Mouse (Mus musculus) liver, postnatal 0 days (tissue): ENCODE measurements at regions not wholly inside any gene's neighbourhood (a gene's known extent, or its start where the extent isn't known, plus 50 kb on each side); places are given as distances from the start of the nearest gene placed in this dataset.

Experiments
- ATAC-seq: fragments of 200-750 bp; cut with Nextera tagmentation; 2 replicates; pipeline ENCODE4 v1.8.0; 2017; ENCODE audit warnings: mild to moderate bottlenecking, moderate library complexity
- DNase-seq: peaks from one replicate; pipeline ENCODE4 v3.0.0-alpha.2; 2016
- H3K27ac ChIP-seq: fragments of 300-500 bp; sonication (generic); 2 replicates; pipeline ENCODE4 v1.5.1; 2014; ENCODE audit warnings: antibody characterized with exemption, moderate library complexity, mild to moderate bottlenecking, low read depth
- H3K27me3 ChIP-seq: fragments of 300-500 bp; sonication (generic); 2 replicates; pipeline ENCODE4 v1.6.1; 2014; ENCODE audit warnings: low read length, control low read depth, mixed read lengths; ENCODE audit not compliant: insufficient read depth
- H3K36me3 ChIP-seq: fragments of 300-500 bp; sonication (generic); replicated peaks from 2 replicates; pipeline ENCODE4 v1.6.1; 2014; ENCODE audit warnings: mild to moderate bottlenecking, control low read depth, low read length, moderate library complexity, mixed read lengths; ENCODE audit not compliant: insufficient read depth
- H3K4me1 ChIP-seq: fragments of 300-500 bp; sonication (generic); 2 replicates; pipeline ENCODE4 v1.6.1; 2014; ENCODE audit warnings: antibody characterized with exemption, mild to moderate bottlenecking, control low read depth; ENCODE audit not compliant: insufficient read depth
- H3K4me2 ChIP-seq: fragments of 300-500 bp; sonication (generic); 2 replicates; pipeline ENCODE4 v1.6.1; 2014; ENCODE audit warnings: low read depth, mild to moderate bottlenecking, low read length, moderate library complexity, mixed read lengths
- H3K4me3 ChIP-seq: fragments of 300-500 bp; sonication (generic); 2 replicates; pipeline ENCODE4 v1.5.1; 2014; ENCODE audit warnings: low read depth, low read length
- H3K9ac ChIP-seq: fragments of 300-500 bp; sonication (generic); replicated peaks from 2 replicates; pipeline ENCODE4 v1.6.1; 2014; ENCODE audit warnings: mild to moderate bottlenecking, moderate library complexity
- H3K9me3 ChIP-seq: fragments of 300-500 bp; sonication (generic); 2 replicates; pipeline ENCODE4 v1.6.1; 2016; ENCODE audit warnings: mild to moderate bottlenecking, control low read depth, low read length, mixed read lengths
- CTCF ChIP-seq: sonication (generic); IDR thresholded peaks from 2 replicates; pipeline ENCODE4 v1.5.1; 2016; ENCODE audit warnings: antibody characterized with exemption, low read depth
- EP300 ChIP-seq: IDR thresholded peaks from 2 replicates; pipeline ENCODE4 v1.6.1; 2016; ENCODE audit warnings: antibody characterized with exemption, low read depth, mild to moderate bottlenecking
- WGBS: fragments of 180-500 bp; shearing (Covaris S2); extraction: QIAGEN DNeasy Blood & Tissue Kit; methylation state at CpG from one replicate; pipeline ENCODE4 v1.1.7; 2014; ENCODE audit not compliant: insufficient replicate concordance; 5-methylcytosine and 5-hydroxymethylcytosine counted together

DNA sequence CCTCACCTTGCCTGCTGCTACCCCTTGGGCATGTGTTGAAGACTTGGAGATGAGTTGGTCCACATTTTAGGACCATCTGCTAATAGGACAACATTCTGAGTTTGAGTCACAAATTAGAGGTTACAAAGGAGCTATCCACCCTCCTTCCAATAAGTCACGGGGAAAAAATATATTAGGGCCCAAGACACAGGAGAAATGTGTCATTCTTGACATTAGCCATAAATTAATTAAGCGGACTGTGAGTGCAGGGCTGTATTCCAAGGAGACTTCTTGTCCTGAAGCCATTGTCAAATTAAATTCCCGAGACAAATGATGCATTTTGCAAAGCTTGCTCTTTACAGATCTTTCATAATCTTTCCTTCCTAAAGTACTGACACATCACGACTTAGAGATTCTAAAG lies 79.2 kb downstream of the 1700020N01Rik start:
- ATAC-seq, result no peak
- DNase-seq, result no peak
- Histone ChIP-seq H3K36me3 (no peaks in the 10 kb centered on the region), H3K4me1 (no peaks in the 10 kb centered on the region), H3K9me3 (no peaks in the 10 kb centered on the region), H3K27me3 (no peaks in the 10 kb centered on the region), H3K4me3 (no peak overlapping the region), H3K9ac (no peak overlapping the region), H3K27ac (no peak overlapping the region), H3K4me2 (no peak overlapping the region)
- TF ChIP-seq CTCF (no peak), EP300 (no peak)
- WGBS, result 78% methylated on average over 4 of the region's 4 CpGs

DNA sequence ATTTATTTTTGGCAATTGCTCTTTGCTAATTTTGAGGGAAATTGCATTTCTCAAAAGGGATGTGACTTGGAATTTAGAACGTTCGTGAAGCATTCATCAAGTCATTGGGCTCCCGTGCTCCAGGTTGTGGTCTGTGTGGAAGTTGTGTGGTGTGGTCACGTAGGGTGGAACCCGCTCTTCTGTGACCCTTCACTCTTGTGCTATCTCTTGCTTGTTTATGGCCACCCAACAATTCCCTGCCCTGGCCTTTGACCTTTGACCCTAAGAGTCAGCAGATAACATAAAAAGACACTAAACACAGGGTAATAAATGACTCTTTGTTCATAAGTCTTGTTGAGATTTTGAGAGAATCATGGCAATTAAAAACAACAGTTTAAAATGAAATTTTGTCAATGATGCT lies 79.7 kb downstream of the 1700020N01Rik start:
- Histone ChIP-seq H3K4me3 (no peak overlapping the region), H3K9me3 (no peaks in the 10 kb centered on the region), H3K27ac (no peak overlapping the region), H3K4me1 (no peaks in the 10 kb centered on the region), H3K36me3 (no peaks in the 10 kb centered on the region), H3K9ac (no peak overlapping the region), H3K4me2 (no peak overlapping the region), H3K27me3 (no peaks in the 10 kb centered on the region)
- TF ChIP-seq EP300 (no peak), CTCF (no peak)
- WGBS, result 73% methylated on average over 5 of the region's 5 CpGs
- ATAC-seq, result no peak
- DNase-seq, result no peak

DNA sequence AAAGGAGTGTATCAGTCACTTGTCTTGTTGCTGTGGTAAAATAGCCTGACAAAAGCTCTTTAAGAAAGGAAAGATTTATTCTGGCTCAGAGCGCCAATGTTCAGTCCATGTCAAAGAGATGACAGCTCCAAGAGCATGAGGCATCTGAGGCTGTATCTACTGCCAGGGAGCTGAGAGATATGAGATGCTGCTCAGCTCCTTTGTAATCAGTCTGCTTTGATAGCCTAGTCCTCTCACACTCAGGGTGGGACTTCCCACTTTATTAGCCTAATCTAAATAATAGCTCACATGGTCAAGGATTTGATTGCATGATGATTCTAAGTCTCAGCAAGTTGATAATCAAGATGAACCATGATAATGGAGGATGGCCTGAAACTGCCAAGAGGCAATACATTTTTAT lies 80.9 kb downstream of the 1700020N01Rik start:
- Histone ChIP-seq H3K27ac (no peak overlapping the region), H3K27me3 (no peaks in the 10 kb centered on the region), H3K9me3 (no peaks in the 10 kb centered on the region), H3K4me2 (no peak overlapping the region), H3K9ac (no peak overlapping the region), H3K36me3 (no peaks in the 10 kb centered on the region), H3K4me3 (no peak overlapping the region), H3K4me1 (no peaks in the 10 kb centered on the region)
- 81% methylated on average over 1 of the region's 1 CpGs for WGBS
- no peak for ATAC-seq
- no peak for DNase-seq
- TF ChIP-seq CTCF (no peak), EP300 (no peak)

DNA sequence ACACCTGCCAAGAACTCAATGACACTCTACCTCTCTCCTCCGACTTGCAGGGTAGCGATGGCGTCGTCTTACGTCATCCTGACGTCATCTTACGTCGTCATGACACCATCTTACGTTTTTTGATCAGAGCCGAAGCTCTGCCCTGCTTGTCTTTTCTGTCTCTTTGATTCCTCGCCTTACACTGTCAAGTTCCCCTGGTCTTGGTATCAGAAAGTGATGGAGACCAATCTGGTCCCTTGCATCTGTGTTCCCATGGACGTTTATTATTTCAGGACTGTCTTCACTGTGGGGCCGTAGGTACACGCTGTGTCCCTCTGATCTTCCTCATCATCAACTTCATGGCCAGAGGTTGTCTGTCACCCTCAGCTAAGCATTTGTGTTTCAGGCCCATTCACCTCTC lies 82.8 kb downstream of the 1700020N01Rik start:
- TF ChIP-seq CTCF, result no peak
- no peak for TF ChIP-seq EP300
- H3K27ac ChIP-seq, result no peak overlapping the region
- 86% methylated on average over 14 of the region's 14 CpGs for WGBS
- no peak overlapping the region for H3K9ac ChIP-seq
- no peaks in the 10 kb centered on the region for H3K27me3 ChIP-seq
- DNase-seq (no peak), ATAC-seq (no peak)
- no peaks in the 10 kb centered on the region for H3K36me3 ChIP-seq
- no peaks in the 10 kb centered on the region for H3K9me3 ChIP-seq
- H3K4me3 ChIP-seq, result no peak overlapping the region
- H3K4me2 ChIP-seq, result no peak overlapping the region
- 0 out of 2 replicates have a peak, but pooled peaks cover 2% of the 10 kb centered on the region for H3K4me1 ChIP-seq

DNA sequence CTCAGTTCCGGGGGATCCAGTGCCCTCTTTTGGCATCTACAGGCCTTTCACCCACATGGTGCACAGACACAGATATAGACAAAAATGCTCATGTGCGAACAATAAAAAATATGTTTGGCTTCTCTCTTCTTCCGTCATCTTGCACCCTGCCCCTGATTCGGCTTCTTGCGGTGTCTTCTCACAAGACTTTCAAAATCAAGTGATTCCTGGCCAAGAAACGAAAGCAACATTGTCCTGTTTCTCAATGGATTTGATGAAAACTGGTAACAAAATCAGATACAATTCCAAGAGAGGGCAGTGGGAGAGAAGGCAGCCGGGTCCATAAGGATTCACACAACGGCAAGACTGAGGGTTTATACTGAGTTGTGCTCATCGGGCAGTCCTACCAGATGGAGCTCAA lies 85.0 kb downstream of the 1700020N01Rik start:
- Histone ChIP-seq H3K9ac (no peak overlapping the region), H3K4me2 (no peak overlapping the region), H3K36me3 (no peaks in the 10 kb centered on the region), H3K4me3 (no peak overlapping the region), H3K4me1 (0 out of 2 replicates have a peak, but pooled peaks cover 2% of the 10 kb centered on the region), H3K27ac (no peak overlapping the region), H3K9me3 (no peaks in the 10 kb centered on the region), H3K27me3 (no peaks in the 10 kb centered on the region)
- ATAC-seq (no peak), DNase-seq (no peak)
- WGBS, result 84% methylated on average over 9 of the region's 9 CpGs
- TF ChIP-seq EP300 (no peak), CTCF (no peak)

DNA sequence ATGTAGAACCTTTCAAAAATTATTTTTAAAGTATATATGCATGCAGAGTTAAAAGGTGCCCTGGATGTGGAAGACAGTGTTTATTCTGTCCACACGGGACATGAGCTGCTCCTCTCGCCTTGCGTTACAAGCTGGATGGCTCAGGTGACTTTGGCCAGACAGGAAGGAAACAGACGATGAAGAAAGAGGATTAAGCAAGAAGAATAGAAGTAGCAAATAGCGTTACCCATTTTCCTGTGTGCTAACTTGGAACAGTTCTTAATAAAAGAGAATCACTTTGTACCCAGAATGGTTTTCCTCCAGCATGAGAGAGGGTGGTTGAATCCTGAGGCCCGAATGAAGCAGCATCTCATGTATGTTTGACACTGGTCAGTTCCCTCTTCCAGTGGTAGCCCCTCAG lies 85.4 kb downstream of the 1700020N01Rik start:
- H3K9ac ChIP-seq, result no peak overlapping the region
- no peaks in the 10 kb centered on the region for H3K27me3 ChIP-seq
- 0 out of 2 replicates have a peak overlapping the region, but pooled peaks have one; percentile 23 for H3K27ac ChIP-seq
- H3K9me3 ChIP-seq, result no peaks in the 10 kb centered on the region
- no peaks in the 10 kb centered on the region for H3K36me3 ChIP-seq
- no peak for TF ChIP-seq CTCF
- TF ChIP-seq EP300, result no peak
- H3K4me3 ChIP-seq, result no peak overlapping the region
- no peak for ATAC-seq
- DNase-seq, result no peak
- 0 out of 2 replicates have a peak, but pooled peaks cover 2% of the 10 kb centered on the region for H3K4me1 ChIP-seq
- H3K4me2 ChIP-seq, result no peak overlapping the region
- WGBS, result 65% methylated on average over 6 of the region's 6 CpGs

DNA sequence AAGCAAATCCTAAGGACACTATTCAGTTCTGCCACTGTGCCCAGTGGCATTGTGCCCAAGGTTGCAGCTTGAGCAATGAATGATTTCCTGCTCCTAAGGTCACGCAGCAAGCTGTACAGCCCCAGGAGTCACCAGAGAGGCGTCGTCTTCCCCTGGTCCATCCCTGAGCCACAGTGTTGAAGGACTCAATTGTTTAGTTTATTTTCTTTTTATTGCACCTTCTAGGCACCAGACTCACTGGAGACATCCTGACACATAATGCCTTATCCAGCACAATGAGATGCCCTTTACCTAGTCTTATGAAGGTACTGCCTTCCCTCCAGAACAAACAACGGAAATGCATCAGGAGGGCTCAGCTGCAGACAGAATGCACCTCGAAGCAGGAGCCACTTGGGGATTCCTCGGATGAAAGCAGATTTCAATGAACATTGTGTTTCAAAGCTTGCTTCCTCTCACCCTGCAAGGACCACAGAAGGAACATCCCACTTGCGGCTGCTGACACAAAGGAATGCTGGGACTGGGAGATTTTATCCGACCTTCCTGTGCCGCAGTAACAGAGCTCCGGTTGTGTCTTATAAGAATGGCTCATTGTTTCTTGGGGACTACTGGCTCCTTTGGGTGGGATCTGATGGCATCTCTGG lies 86.0 kb downstream of the 1700020N01Rik start:
- no peaks in the 10 kb centered on the region for H3K9me3 ChIP-seq
- TF ChIP-seq CTCF (no peak), EP300 (no peak)
- H3K4me2 ChIP-seq, result no peak overlapping the region
- H3K4me3 ChIP-seq, result no peak overlapping the region
- no peak for ATAC-seq
- no peak for DNase-seq
- H3K27me3 ChIP-seq, result no peaks in the 10 kb centered on the region
- H3K9ac ChIP-seq, result no peak overlapping the region
- 0 out of 2 replicates have a peak, but pooled peaks cover 2% of the 10 kb centered on the region for H3K4me1 ChIP-seq
- no peaks in the 10 kb centered on the region for H3K36me3 ChIP-seq
- WGBS, result 57% methylated on average over 10 of the region's 10 CpGs
- 0 out of 2 replicates have a peak overlapping the region, but pooled peaks have one; percentile 23 for H3K27ac ChIP-seq
